Mouse (Mus musculus): Measurements from ENCODE around the gene Tada3.

DNA sequence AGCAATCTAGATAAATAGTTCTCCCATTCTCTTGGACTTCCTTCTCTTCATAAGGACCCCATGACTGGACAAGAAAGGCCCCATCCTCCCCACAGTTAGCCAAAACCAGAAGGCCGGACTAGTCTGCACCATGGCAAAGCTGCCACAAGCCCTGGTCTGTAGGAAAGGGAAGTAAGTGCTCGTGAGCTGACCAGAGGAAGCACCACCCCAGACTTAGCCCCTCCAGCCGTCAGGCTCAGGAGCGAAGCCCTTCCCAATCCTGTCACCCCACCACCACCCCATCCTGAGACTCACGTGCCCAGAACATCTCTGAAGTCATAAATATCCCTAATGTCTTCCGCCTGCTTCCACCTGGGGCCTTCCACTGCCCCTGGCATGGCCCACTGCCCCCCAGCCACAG is 36.1 kb downstream of the Tada3 start:
- no peak for TF ChIP-seq CTCF (IDR thresholded peaks at IDR 0.05; ENCODE audit: control insufficient read depth, insufficient read depth, low read length)
- TF ChIP-seq POLR2A (IDR thresholded peaks at IDR 0.05; ENCODE audit: borderline replicate concordance, control insufficient read depth, low read depth, low read length): no peak
